Mouse (Mus musculus): Measurements from ENCODE around the gene Slc30a2. TPM values are rescaled to one million over a fixed set of nuclear protein-coding genes. Genes with fewer than 3 reads are reported as not detected.

Slc30a2 gene
- total RNA-seq, 2 experiments from 2014 or later = not detected

DNA sequence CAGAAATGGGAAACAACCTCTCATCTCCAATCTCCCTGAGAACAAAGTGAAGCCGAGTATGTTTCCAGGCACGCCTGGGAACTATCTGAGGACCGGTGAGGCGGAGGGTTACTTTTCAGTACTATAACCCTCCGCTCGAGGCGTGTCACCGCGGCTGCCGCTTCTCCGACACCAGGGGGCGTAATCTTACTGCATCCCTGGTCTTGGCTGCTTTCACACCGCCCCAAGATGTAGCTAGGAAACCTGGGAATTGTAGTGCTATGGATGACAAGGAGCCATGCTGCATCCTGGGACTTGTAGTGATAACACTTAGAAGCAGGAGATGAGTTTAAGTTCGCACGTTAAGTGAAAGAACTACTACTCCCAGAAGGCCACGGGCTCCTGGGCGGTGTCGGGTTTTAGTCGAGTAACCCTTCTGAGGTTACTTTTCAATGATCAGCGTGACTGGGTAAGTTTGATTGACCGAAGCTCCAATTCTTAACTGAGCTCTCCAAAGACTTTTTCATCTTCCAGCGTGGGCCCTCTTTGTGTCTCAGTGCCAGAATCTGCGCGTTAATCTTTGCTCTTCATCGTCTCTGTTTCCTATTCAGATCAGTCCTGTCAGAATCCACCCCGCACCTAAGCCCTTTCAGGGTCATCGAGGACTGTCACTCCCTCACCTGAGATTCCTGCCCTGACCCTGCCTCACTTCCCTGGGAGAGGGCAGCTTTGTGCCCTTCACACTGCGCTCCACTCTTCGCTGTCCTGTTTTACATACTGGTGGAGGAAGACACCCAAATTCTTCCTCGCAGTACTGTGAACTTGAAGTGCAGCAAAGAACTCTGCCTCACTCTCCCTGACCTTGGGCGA is 53.2 kb downstream of the Slc30a2 start, which contains the start of gene Pafah2:
Gene Pafah2 (plus strand): TSS at position 344 of the 849 bp plus-strand sequence.
- DNase-seq (ENCODE audit: low spot score in 2 of 2) = peak; percentile 96 to 97

DNA sequence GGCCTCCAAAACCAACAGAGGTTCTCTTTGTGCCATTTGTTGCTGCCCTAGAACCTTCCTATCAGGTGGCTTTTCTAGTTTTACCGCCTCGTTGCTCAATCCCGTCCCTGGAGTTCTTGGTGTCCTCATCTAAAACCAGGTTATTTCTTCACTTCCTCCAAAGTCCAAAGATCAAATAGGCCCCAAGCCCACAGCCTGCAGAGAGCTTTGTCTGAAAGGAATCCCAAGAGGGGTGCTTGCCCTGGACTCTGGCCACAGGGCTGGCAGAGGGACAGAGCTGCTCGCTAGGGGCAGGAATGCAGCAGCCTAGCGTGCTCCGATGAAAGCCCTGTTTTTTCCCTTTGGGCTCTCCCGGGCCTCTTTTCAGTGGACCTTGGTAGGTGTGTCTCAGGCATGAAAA is 54.1 kb downstream of the Slc30a2 start:
- DNase-seq (ENCODE audit: low spot score in 2 of 2) = peak; percentile 65 to 77

DNA sequence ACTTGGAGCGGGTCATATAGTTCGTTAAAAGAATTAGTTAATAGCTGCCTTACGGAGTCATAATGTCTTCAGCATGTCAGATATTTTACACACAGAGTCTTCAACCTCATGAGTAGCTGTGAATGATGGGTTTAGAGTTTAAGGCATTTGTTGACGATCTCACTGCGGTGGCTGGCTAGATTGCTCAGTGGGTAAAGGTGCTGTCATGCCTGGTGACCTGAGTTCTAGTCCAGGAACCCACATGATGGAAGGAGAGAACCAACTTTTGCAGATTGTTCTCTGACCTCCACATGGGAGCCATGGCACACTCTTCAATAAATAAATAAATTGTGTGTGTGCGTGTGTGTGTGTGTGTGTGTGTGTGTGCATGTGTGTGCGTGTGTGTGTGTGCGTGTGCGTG is 54.8 kb downstream of the Slc30a2 start:
- DNase-seq (ENCODE audit: low spot score in 2 of 2) = no peak

DNA sequence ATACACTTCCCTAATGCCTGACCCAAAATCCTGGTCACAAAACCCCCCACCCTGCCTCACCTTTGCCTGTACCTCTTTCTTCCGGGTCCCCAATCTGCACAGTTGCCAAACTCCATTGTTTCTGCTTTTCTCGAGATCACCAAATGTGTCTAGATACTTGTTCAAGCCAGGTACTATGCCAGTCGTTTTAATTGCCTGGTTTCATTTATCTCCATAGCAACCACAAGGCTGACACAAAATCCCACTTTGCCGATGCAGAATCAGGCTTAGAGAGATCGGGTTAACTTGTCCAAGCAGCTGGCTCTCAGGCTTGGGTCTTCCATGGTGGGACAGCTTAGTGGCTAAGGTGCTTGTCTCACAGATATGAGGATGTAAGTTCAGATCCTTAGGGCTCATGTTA is 57.2 kb downstream of the Slc30a2 start:
- DNase-seq (ENCODE audit: low spot score in 2 of 2) = no peak

DNA sequence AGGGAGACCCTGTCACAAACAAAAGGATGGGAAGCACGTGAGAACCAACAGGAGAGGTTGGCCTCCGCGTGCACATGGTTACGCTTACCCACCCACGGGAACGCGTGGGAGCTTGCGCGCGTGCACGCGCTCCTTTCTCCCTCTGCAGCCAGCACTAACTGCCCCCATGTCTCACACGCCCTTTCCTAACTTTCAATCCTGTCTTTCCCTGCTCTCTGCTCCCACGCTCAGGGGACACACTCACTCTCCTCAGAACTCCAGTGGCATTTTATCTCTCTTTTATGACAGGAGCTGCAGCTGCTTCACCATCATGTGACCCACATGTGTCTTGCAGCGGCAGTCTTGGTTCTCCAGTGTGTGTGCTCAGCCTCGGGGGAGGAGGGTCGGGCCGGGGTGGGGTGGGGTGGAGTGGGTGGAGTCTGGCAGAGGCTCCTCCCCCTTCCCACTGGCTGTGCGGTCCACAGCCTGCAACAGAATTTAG is 58.2 kb downstream of the Slc30a2 start:
- peak; percentile 64 to 72 for DNase-seq (ENCODE audit: low spot score in 2 of 2)

DNA sequence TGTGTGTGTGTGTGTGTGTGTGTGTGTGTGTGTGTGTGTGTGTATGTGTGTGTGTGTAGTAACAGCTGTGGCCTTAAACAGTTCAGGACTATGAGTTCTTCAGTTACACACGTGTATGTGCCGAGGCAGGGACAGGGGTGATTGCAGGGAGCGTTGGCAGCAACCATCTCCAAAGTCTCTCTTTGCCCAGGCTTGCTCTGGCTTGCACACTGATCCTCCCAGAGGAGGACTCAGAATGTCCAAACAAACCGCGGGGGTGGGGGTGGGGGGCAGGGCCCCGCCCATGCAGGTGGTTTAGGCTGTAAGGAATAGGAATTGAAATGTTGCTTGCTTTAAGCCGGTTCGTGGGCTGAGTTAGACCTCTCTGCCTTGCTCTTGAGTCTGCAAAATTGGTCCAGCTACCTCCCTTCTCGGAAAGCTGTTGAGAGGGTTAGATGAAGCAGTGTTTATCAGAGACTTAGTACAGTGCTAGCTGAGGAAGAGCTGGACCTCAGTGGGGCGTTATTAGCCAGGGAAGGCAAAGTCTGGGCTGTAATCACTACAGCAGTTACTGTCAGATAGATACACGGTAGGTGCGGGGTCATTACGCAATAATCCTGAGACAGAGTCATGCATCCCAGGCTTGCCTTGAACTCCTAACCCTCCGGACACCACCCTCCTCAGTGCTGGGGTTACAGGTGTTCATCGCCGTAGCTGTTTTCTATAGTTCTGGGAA is 59.0 kb downstream of the Slc30a2 start:
- no peak for DNase-seq (ENCODE audit: low spot score in 2 of 2)

DNA sequence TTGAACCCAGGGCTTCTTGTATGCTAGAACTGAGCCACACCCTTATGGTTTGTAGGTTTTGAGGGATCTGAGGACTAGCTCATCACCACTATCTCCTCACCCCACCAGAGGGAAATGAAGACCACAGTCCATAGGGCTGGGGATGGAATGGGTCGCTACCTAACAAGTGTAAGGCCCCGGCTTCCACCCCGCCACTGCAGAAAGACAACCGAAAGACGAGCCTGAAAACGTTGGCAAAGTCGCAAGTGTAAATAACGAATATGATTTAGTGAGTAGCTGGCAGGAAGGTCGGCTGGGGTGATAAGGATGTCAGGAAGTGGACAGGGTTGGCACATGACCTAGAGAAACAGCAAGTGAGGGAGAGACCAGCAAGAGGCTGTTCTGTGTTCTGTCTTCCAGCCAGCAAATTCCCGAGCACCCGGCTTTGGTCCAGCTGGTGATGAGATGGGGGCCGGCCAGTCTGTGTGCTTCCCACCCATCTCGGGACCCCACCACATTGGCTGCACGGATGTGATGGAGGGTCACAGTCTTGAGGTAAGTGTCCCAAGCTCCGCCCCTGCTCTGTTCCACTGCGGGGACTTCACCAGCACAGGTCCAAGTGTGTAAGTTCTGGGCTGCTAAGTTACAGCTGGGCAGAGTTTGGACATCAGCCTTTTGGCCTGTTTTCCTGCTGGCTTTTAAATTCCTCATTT is 59.7 kb downstream of the Slc30a2 start:
- DNase-seq (ENCODE audit: low spot score in 2 of 2) = peak in 1 of 2 experiments; percentile 54

DNA sequence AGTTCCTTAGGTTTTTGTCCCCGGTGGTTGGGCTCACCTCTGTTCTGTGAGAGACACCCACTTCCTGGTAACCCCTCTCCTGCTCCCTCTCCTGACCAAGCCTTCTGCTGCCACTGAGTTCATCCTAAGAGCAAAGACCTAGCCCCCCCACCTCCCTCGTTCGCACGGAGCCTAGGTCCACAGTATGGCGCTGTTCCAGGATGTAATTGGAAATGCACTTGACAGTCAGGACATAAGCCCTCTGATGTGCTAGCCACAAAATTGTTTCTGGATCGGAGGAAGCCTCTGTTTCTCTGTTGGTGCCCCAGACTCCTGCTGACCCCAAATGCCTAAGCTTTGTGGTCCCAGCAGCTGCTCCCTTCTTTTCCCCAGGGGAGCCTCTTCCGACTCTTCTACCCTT is 60.7 kb downstream of the Slc30a2 start:
- no peak for DNase-seq (ENCODE audit: low spot score in 2 of 2)

Other genes with a start within 250 kb of the Slc30a2 start
- 1 to 10 TPM; 1.2 to 2.4 TPM for gene Cd52, start 248.1 kb upstream of the Slc30a2 start, total RNA-seq (2021)
- 10 to 100 TPM; 19.5 to 23.2 TPM for gene Ubxn11, start 240.6 kb upstream of the Slc30a2 start, total RNA-seq (2021)
- gene Sh3bgrl3, start 214.4 kb upstream of the Slc30a2 start, total RNA-seq (2021) = 100 to 1,000 TPM; 292 to 301 TPM
- gene Cep85, start 156.1 kb upstream of the Slc30a2 start, total RNA-seq (2021) = 10 to 100 TPM; 11.8 to 16.0 TPM
- gene Gm7534, start 140.2 kb upstream of the Slc30a2 start, total RNA-seq (2021) = not detected
- gene Catsper4, start 115.8 kb upstream of the Slc30a2 start, total RNA-seq (2021) = under 1 TPM in 1 of 2 experiments, not detected in 1; 0.43 TPM
- gene Cnksr1, start 104.8 kb upstream of the Slc30a2 start, total RNA-seq (2021) = under 1 TPM in 1 of 2 experiments, not detected in 1; 0.16 TPM
- gene E130218I03Rik, start 99.5 kb upstream of the Slc30a2 start, total RNA-seq (2021) = not detected
- 10 to 100 TPM; 11.1 to 12.5 TPM for gene Zfp593, start 97.6 kb upstream of the Slc30a2 start, total RNA-seq (2021)
- not detected for gene Gm30191, start 96.2 kb upstream of the Slc30a2 start, total RNA-seq (2021)
- 1 to 10 TPM; 2.6 to 3.5 TPM for gene Grrp1, start 89.1 kb upstream of the Slc30a2 start, total RNA-seq (2021)
- 10 to 100 TPM; 18.6 to 24.4 TPM for gene Pdik1l, start 55.3 kb upstream of the Slc30a2 start, total RNA-seq (2021)
- gene Trim63, start 28.1 kb upstream of the Slc30a2 start, total RNA-seq (2021) = under 1 TPM; 0.25 to 0.71 TPM
- gene Extl1, start 40.7 kb downstream of the Slc30a2 start, total RNA-seq (2021) = 10 to 100 TPM; 26.2 to 27.5 TPM
- gene Pafah2, start 53.1 kb downstream of the Slc30a2 start, total RNA-seq (2021) = 10 to 100 TPM; 11.5 to 13.1 TPM
- 1,000 to 10,000 TPM; 1,050 to 1,137 TPM for gene Stmn1, start 125.1 kb downstream of the Slc30a2 start, total RNA-seq (2021)
- 10 to 100 TPM; 50.0 to 51.9 TPM for gene Paqr7, start 153.5 kb downstream of the Slc30a2 start, total RNA-seq (2021)
- under 1 TPM; 0.48 to 0.78 TPM for gene Aunip, start 167.8 kb downstream of the Slc30a2 start, total RNA-seq (2021)
- gene Mtfr1l, start 192.2 kb downstream of the Slc30a2 start, total RNA-seq (2021) = 10 to 100 TPM; 82.0 to 86.7 TPM
- gene Selenon, start 209.0 kb downstream of the Slc30a2 start, total RNA-seq (2021) = 10 to 100 TPM; 16.9 TPM